Comparison of ENCODE assay signal across 26 mouse cellular contexts in genomic region chr1:120034793-120035192, GRCm38 (mm10). TPM values are rescaled to one million over a fixed set of nuclear protein-coding genes. Genes with fewer than 3 reads are reported as not detected.
DNase-seq lines count a peak whose midpoint lies in the region; ATAC-seq and TF ChIP-seq lines count a peak whose summit lies in the region.
"Had no signal": no experiment of that assay in that cellular context is flagged by ENCODE, and none has a peak within 500 bp of the region (broad histone marks: within the 10 kb centered on the region; RNA-seq: fewer than 3 reads in every experiment).

No protein-coding gene starts in this region.

- H3K27me3 ChIP-seq in megakaryocyte, embryonic 14.5 days (replicated peaks) = peaks cover 31% of the 10 kb centered on the region
- H3K27me3 ChIP-seq in C2C12 (ENCODE audit: control insufficient read depth, insufficient read depth, insufficient read length) (no peaks in the 10 kb centered on the region), myocyte (ENCODE audit: control insufficient read depth, insufficient read depth, insufficient read length) (no peaks in the 10 kb centered on the region)
- H3K27me3 ChIP-seq: embryonic facial prominence, embryonic 12.5 days; forebrain, embryonic 13.5 days; forebrain, embryonic 15.5 days; Patski had no signal

- H3K4me2 ChIP-seq in myocyte (ENCODE audit: low read depth) = peak overlapping the region; percentile 46
- H3K4me2 ChIP-seq: embryonic facial prominence, embryonic 12.5 days; forebrain, embryonic 13.5 days; forebrain, embryonic 15.5 days had no signal

- H3K79me3 ChIP-seq in C2C12 (ENCODE audit: low read depth) = no peaks in the 10 kb centered on the region

- no peaks in the 10 kb centered on the region for H3K79me2 ChIP-seq in C2C12 (ENCODE audit: control insufficient read depth, insufficient read depth)
- no peaks in the 10 kb centered on the region for H3K79me2 ChIP-seq in myocyte (ENCODE audit: control insufficient read depth, insufficient read depth)

- ATAC-seq in megakaryocyte, adult 5-6 weeks (ENCODE audit: poor library complexity, severe bottlenecking) = no peak
- no peak for ATAC-seq in inflammation-experienced regulatory T-cells, adult 6 months
- ATAC-seq: activated CD4-positive, CD25-positive, alpha-beta regulatory T cell, adult 4 months; forebrain, embryonic 13.5 days; forebrain, embryonic 15.5 days; forebrain, postnatal 0 days; Patski had no signal

- peak overlapping the region; percentile 18 for H3K4me3 ChIP-seq in megakaryocyte, embryonic 14.5 days (replicated peaks)
- H3K4me3 ChIP-seq in C2C12 (ENCODE audit: insufficient read depth, poor library complexity, severe bottlenecking) (no peak overlapping the region), myocyte (no peak overlapping the region)
- H3K4me3 ChIP-seq: embryonic facial prominence, embryonic 10.5 days; embryonic facial prominence, embryonic 12.5 days; forebrain, embryonic 13.5 days; forebrain, embryonic 15.5 days had no signal

- H3ac ChIP-seq in C2C12 (ENCODE audit: control insufficient read depth, insufficient read length, low read depth) (no peak overlapping the region), myocyte (ENCODE audit: control insufficient read depth, insufficient read length) (no peak overlapping the region)

- no peak for TF ChIP-seq CTCF in C2C12 (IDR thresholded peaks at IDR 0.05; ENCODE audit: control insufficient read depth, insufficient read depth, insufficient read length)

- H3K9me3 ChIP-seq in megakaryocyte, embryonic 14.5 days = no peaks in the 10 kb centered on the region
- H3K9me3 ChIP-seq: embryonic facial prominence, embryonic 10.5 days; embryonic facial prominence, embryonic 12.5 days; forebrain, embryonic 13.5 days; forebrain, embryonic 15.5 days had no signal

- no peaks in the 10 kb centered on the region for H3K36me3 ChIP-seq in megakaryocyte, embryonic 14.5 days (replicated peaks; ENCODE audit: low read length)
- H3K36me3 ChIP-seq in C2C12 (ENCODE audit: control insufficient read depth, insufficient read depth) (no peaks in the 10 kb centered on the region), myocyte (ENCODE audit: control insufficient read depth, insufficient read depth) (no peaks in the 10 kb centered on the region)
- H3K36me3 ChIP-seq: embryonic facial prominence, embryonic 10.5 days; embryonic facial prominence, embryonic 12.5 days; forebrain, embryonic 15.5 days had no signal

- DNase-seq in embryo, embryonic 11 days = no peak
- DNase-seq: adrenal gland, adult 8-10 months; adrenal gland, postnatal 14 days; adrenal gland, postnatal 36 days; B cell, adult 2 months; cerebellum, adult 11-12 months; cerebellum, adult 2 months; cerebellum, adult 9-11 months; cerebellum, postnatal 14 days; cerebellum, postnatal 36 days; forebrain, postnatal 0 days had no signal

- H3K4me1 ChIP-seq in megakaryocyte, embryonic 14.5 days = peaks cover 48% of the 10 kb centered on the region
- H3K4me1 ChIP-seq: embryonic facial prominence, embryonic 12.5 days had no signal

- TF ChIP-seq POLR2A in myocyte (IDR thresholded peaks at IDR 0.05; ENCODE audit: insufficient read length, low read depth) = no peak

TF ChIP-seq in C2C12, 6 proteins besides CTCF, POLR2A, EP300 and RAD21:
- no peak for TF ChIP-seq FOSL1 (IDR thresholded peaks at IDR 0.05; ENCODE audit: insufficient read depth, low read length, poor library complexity, severe bottlenecking)
- TF ChIP-seq MYOD1 (IDR thresholded peaks at IDR 0.05; ENCODE audit: control insufficient read depth, insufficient read length, low read depth) = peak; percentile 92

TF ChIP-seq in myocyte, 11 proteins besides CTCF, POLR2A, EP300 and RAD21:
- TF ChIP-seq MYOG (IDR thresholded peaks at IDR 0.05; ENCODE audit: control insufficient read depth in 1 of 3, insufficient read depth in 1 of 3, insufficient read length in 2 of 3, low read depth in 2 of 3) (peak in 1 of 3 experiments; percentile 77), TCF12 (IDR thresholded peaks at IDR 0.05; ENCODE audit: insufficient read depth, poor library complexity, severe bottlenecking) (no peak), POLR2AphosphoS2 (IDR thresholded peaks at IDR 0.05; ENCODE audit: insufficient read length, low read depth) (no peak), SRF (IDR thresholded peaks at IDR 0.05; ENCODE audit: control insufficient read depth, insufficient read length, low read depth) (no peak), MYOD1 (IDR thresholded peaks at IDR 0.05; ENCODE audit: control insufficient read depth in 1 of 3, insufficient read length in 2 of 3, low read depth in 2 of 3) (peak in 2 of 3 experiments; percentile 50 to 68)
TF ChIP-seq in myocyte: peak in this region for 2.

RNA-seq across cellular contexts. Expression of gene Sctr, which starts 28.1 kb away (rescaled TPM):
- polyA plus RNA-seq in megakaryocyte, embryonic 14.5 days (2012; ENCODE audit: insufficient read depth, low replicate concordance) = not detected in 2 replicates
- not detected in 2 replicates for total RNA-seq in megakaryocyte, adult 5-6 weeks (2015)
- not detected in 2 replicates for total RNA-seq in megakaryocyte, adult 5-6 weeks (2017)
- 0.07 TPM for polyA plus RNA-seq in C2C12 (2012; fragmentation: generic; extraction: Trizol)
- polyA plus RNA-seq in myocyte (2012; fragmentation: generic; extraction: Trizol) = 1.9 TPM
- not detected for polyA plus RNA-seq in inflammation-experienced regulatory T-cells, adult 6 months (2017; shearing (Covaris generic))
- total RNA-seq: common myeloid progenitor, adult 5-6 weeks; MEL had no signal

RNA-seq across cellular contexts. Expression of gene Cfap221, which starts 37.8 kb away (rescaled TPM):
- polyA plus RNA-seq in megakaryocyte, embryonic 14.5 days (2012; ENCODE audit: insufficient read depth, low replicate concordance) = not detected in 2 replicates
- not detected in 2 replicates for total RNA-seq in megakaryocyte, adult 5-6 weeks (2015)
- not detected in 2 replicates for total RNA-seq in megakaryocyte, adult 5-6 weeks (2017)
- not detected for polyA plus RNA-seq in C2C12 (2012; fragmentation: generic; extraction: Trizol)
- polyA plus RNA-seq in myocyte (2012; fragmentation: generic; extraction: Trizol) = not detected
- polyA plus RNA-seq in inflammation-experienced regulatory T-cells, adult 6 months (2017; shearing (Covaris generic)) = not detected
- total RNA-seq: adrenal gland, adult 18-20 months; adrenal gland, postnatal 14 days; common myeloid progenitor, adult 5-6 weeks; ES-E14; MEL had no signal
- polyA plus RNA-seq: activated CD4-positive, CD25-positive, alpha-beta regulatory T cell, adult 4 months; embryonic facial prominence, embryonic 10.5 days; forebrain, embryonic 13.5 days had no signal

RNA-seq across cellular contexts. Expression of gene Tmem37, which starts 39.1 kb away (rescaled TPM):
- 4.5 and 4.6 TPM in 2 replicates for polyA plus RNA-seq in megakaryocyte, embryonic 14.5 days (2012; ENCODE audit: insufficient read depth, low replicate concordance)
- total RNA-seq in megakaryocyte, adult 5-6 weeks (2015) = 1.0 TPM in 1 of 2 replicates, not detected in the other
- total RNA-seq in megakaryocyte, adult 5-6 weeks (2017) = not detected in 2 replicates
- 38.4 TPM for polyA plus RNA-seq in C2C12 (2012; fragmentation: generic; extraction: Trizol)
- 80.4 TPM for polyA plus RNA-seq in myocyte (2012; fragmentation: generic; extraction: Trizol)
- polyA plus RNA-seq in inflammation-experienced regulatory T-cells, adult 6 months (2017; shearing (Covaris generic)) = 1 to 10 TPM in 1 of 3 experiments, under 1 TPM in 2; 0.86 to 4.5 (median 0.91) TPM
